Mouse (Mus musculus) hindbrain, embryonic 16.5 days (tissue): ENCODE results near the gene Crhr2. TPM values are rescaled to one million over a fixed set of nuclear protein-coding genes. Genes with fewer than 3 reads are reported as not detected.
A peak's percentile ranks its signal among the peaks of the same experiment; 100 is the strongest.

ENCODE experiments used
- ATAC-seq: fragments of 200-750 bp; cut with Nextera tagmentation; 2 replicates; pipeline ENCODE4 v1.8.0; 2017; ENCODE audit warnings: moderate TSS enrichment, moderate library complexity
- H3K27ac ChIP-seq: fragments of 300-500 bp; sonication (generic); 2 replicates; pipeline ENCODE4 v1.5.1; 2014; ENCODE audit warnings: low read depth, mild to moderate bottlenecking, control low read depth, low read length, moderate library complexity
- H3K27me3 ChIP-seq: fragments of 300-500 bp; sonication (generic); replicated peaks from 2 replicates; pipeline ENCODE4 v1.6.1; 2014; ENCODE audit warnings: low read length; ENCODE audit not compliant: control insufficient read depth, insufficient read depth
- H3K36me3 ChIP-seq: fragments of 300-500 bp; sonication (generic); 2 replicates; pipeline ENCODE4 v1.6.1; 2014; ENCODE audit warnings: mild to moderate bottlenecking, low read length, moderate library complexity, mixed read lengths; ENCODE audit not compliant: control insufficient read depth, insufficient read depth
- H3K4me1 ChIP-seq: fragments of 300-500 bp; sonication (generic); 2 replicates; pipeline ENCODE4 v1.6.1; 2014; ENCODE audit warnings: low read depth, low read length; ENCODE audit not compliant: control insufficient read depth, insufficient read depth
- H3K4me2 ChIP-seq: fragments of 300-500 bp; sonication (generic); 2 replicates; pipeline ENCODE4 v1.6.1; 2014; ENCODE audit warnings: mild to moderate bottlenecking, low read length, control low read depth, moderate library complexity
- H3K4me3 ChIP-seq: fragments of 300-500 bp; sonication (generic); 2 replicates; pipeline ENCODE4 v1.5.1; 2014; ENCODE audit warnings: mild to moderate bottlenecking, low read length, control low read depth, moderate library complexity
- H3K9ac ChIP-seq: fragments of 300-500 bp; sonication (generic); 2 replicates; pipeline ENCODE4 v1.6.1; 2014; ENCODE audit warnings: low read depth, mild to moderate bottlenecking, control low read depth, low read length, moderate library complexity
- H3K9me3 ChIP-seq: fragments of 300-500 bp; sonication (generic); 2 replicates; pipeline ENCODE4 v1.6.1; 2014; ENCODE audit warnings: mild to moderate bottlenecking, low read length, moderate library complexity; ENCODE audit not compliant: control insufficient read depth
- WGBS: fragments of 180-500 bp; shearing (Covaris S2); extraction: QIAGEN DNeasy Blood & Tissue Kit; methylation state at CpG from one replicate; pipeline ENCODE4 v1.1.7; 2014; 5-methylcytosine and 5-hydroxymethylcytosine counted together
- polyA plus RNA-seq: library from polyadenylated mRNA; unstranded; fragments of >200 nt; fragmentation: Nextera tagmentation; extraction: Ambion mirVana; gene quantifications from 2 replicates; pipeline ENCODE4 v1.2.1, GENCODE M21; 2015

Gene Crhr2
- polyA plus RNA-seq, 1 experiment from 2014 or later: 1.7 TPM

- ATAC-seq: no peak
- Histone ChIP-seq H3K4me2 (no peak overlapping the region), H3K36me3 (no peaks in the 10 kb centered on the region), H3K9ac (no peak overlapping the region), H3K4me1 (no peaks in the 10 kb centered on the region), H3K27me3 (no peaks in the 10 kb centered on the region), H3K4me3 (no peak overlapping the region), H3K9me3 (no peaks in the 10 kb centered on the region), H3K27ac (no peak overlapping the region)
- WGBS: 55% methylated on average over 5 of the region's 5 CpGs
These were observed 34.8 kb downstream of the Crhr2 start for GRCm38 (mm10) chr6:55098030-55098429.

DNA sequence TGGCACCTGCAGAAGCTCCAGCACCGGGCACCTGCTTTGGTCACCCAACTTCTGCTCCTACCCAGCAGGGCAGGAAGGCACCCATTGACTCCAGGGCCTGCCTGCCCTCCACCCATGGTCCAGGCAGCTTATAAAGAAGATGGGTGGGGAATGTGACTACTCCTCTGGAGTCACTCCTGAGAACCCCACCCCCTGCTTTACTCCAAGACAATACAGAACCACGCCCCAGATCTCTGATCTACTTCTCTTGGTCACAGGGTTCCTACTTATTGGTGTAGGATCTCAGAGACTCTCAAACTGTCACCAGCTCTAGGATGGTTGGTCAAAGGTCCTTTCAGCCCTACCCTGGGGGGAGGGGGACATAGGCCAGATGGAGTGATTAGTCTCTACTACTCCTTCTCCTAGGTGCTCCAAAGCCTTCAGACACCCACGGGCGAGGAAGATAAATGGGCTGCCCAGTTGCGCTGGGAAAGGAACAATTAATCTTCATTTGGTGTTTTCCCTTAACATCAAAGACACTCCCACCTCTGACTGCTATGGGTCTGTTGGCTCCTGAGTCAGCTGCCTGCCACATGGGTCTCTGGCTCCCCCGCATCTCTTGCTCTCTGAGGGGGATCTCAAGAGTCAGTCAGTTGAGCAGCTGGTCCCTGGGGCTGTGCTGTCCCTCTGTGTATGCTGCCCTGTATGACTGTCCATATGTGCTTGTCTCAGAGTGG, 39.2 kb downstream of the Crhr2 start:
- no peak overlapping the region for H3K9ac ChIP-seq
- no peak overlapping the region for H3K4me2 ChIP-seq
- H3K4me3 ChIP-seq: no peak overlapping the region
- H3K4me1 ChIP-seq: no peaks in the 10 kb centered on the region
- ATAC-seq: peak; percentile 69
- H3K9me3 ChIP-seq: no peaks in the 10 kb centered on the region
- 56% methylated on average over 6 of the region's 6 CpGs for WGBS
- H3K27me3 ChIP-seq: no peaks in the 10 kb centered on the region
- H3K27ac ChIP-seq: no peak overlapping the region
- no peaks in the 10 kb centered on the region for H3K36me3 ChIP-seq

DNA sequence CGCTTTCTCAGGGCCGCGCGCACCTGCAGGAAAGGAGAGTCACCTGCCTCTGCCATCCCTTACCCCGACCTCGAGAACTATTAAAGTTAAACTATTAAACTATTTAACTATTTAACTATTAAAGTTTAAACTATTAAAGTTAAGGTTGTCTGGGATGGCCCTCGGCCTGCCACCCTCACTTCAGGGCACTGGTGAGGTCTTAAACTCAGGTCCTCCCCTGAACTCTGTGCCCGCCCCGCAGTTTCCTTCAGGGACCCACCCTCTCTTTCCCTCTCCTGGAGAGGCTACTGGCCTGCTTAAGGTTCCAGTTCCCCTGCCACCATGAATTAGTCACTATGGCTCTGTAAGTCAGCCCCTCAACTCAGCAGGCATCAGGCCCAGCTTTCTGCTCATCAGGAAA, 41.4 kb downstream of the Crhr2 start:
- Histone ChIP-seq H3K4me2 (no peak overlapping the region), H3K36me3 (no peaks in the 10 kb centered on the region), H3K4me3 (no peak overlapping the region), H3K9me3 (no peaks in the 10 kb centered on the region), H3K27me3 (no peaks in the 10 kb centered on the region), H3K4me1 (no peaks in the 10 kb centered on the region), H3K9ac (no peak overlapping the region), H3K27ac (no peak overlapping the region)
- no peak for ATAC-seq
- WGBS: 93% methylated on average over 9 of the region's 9 CpGs

- no peaks in the 10 kb centered on the region for H3K27me3 ChIP-seq
- no peak overlapping the region for H3K9ac ChIP-seq
- ATAC-seq: no peak
- no peaks in the 10 kb centered on the region for H3K4me1 ChIP-seq
- H3K9me3 ChIP-seq: no peaks in the 10 kb centered on the region
- H3K4me3 ChIP-seq: no peak overlapping the region
- no peak overlapping the region for H3K4me2 ChIP-seq
- 39% methylated on average over 4 of the region's 4 CpGs for WGBS
- no peaks in the 10 kb centered on the region for H3K36me3 ChIP-seq
- no peak overlapping the region for H3K27ac ChIP-seq
These were observed 42.2 kb downstream of the Crhr2 start for GRCm38 (mm10) chr6:55090639-55091038.

GRCm38 (mm10) chr6:55087355-55087754, 45.5 kb downstream of the Crhr2 start:
- WGBS: 63% methylated on average over 4 of the region's 4 CpGs
- Histone ChIP-seq H3K4me3 (no peak overlapping the region), H3K9ac (no peak overlapping the region), H3K9me3 (no peaks in the 10 kb centered on the region), H3K4me1 (no peaks in the 10 kb centered on the region), H3K4me2 (no peak overlapping the region), H3K36me3 (no peaks in the 10 kb centered on the region), H3K27ac (no peak overlapping the region), H3K27me3 (no peaks in the 10 kb centered on the region)
- 0 out of 2 replicates have a peak, but pooled peaks have one; percentile 14 for ATAC-seq

DNA sequence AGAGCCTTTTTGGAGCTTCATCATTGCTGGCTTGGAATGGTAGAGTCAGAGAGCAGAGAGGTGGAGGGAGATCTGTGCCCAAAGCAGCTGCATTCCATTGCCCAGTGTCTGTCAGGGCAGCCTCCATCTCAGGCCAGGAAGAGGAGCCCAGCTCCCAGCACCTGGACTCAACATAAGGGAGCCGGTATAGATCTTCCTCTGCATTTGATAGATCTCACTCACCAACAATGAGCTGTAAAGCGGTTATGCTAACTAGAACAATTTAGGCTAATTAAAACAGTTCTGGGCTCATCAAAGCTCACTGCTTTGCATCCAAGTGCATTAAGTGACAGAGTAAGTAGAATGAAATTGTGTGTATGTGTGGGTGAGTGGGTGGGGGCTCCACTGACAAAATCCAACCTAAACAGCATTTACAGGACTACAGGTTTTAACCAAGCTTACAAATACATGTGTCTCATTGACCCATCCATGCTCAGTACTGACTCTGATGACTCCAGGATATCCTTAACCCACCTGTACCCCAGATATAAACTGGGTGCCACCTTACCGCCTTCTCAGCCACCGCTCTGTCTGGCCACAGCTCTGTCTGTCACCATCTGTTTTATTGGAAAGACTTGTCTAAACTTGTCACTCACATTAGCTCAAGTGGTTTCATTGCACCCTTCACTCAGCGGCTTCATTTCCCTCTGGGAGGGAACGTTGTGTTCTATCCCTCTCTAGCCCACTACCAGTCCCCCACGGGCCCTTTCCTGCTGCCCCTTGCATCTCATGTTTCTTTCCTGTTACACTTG, 50.4 kb downstream of the Crhr2 start:
- Histone ChIP-seq H3K9ac (no peak overlapping the region), H3K36me3 (peaks cover 22% of the 10 kb centered on the region), H3K4me3 (no peak overlapping the region), H3K4me2 (no peak overlapping the region), H3K27ac (no peak overlapping the region; the same call in 1 of the 2 replicates), H3K9me3 (no peaks in the 10 kb centered on the region), H3K4me1 (no peaks in the 10 kb centered on the region), H3K27me3 (no peaks in the 10 kb centered on the region)
- ATAC-seq: 0 out of 2 replicates have a peak, but pooled peaks have one; percentile 24
- 82% methylated on average over 7 of the region's 7 CpGs for WGBS

GRCm38 (mm10) chr6:55081379-55081778, 51.4 kb downstream of the Crhr2 start:
- 94% methylated on average over 3 of the region's 3 CpGs for WGBS
- Histone ChIP-seq H3K9me3 (no peaks in the 10 kb centered on the region), H3K4me3 (no peak overlapping the region), H3K4me1 (no peaks in the 10 kb centered on the region), H3K4me2 (no peak overlapping the region), H3K9ac (no peak overlapping the region), H3K27ac (no peak overlapping the region), H3K36me3 (peaks cover 22% of the 10 kb centered on the region), H3K27me3 (no peaks in the 10 kb centered on the region)
- ATAC-seq: no peak

DNA sequence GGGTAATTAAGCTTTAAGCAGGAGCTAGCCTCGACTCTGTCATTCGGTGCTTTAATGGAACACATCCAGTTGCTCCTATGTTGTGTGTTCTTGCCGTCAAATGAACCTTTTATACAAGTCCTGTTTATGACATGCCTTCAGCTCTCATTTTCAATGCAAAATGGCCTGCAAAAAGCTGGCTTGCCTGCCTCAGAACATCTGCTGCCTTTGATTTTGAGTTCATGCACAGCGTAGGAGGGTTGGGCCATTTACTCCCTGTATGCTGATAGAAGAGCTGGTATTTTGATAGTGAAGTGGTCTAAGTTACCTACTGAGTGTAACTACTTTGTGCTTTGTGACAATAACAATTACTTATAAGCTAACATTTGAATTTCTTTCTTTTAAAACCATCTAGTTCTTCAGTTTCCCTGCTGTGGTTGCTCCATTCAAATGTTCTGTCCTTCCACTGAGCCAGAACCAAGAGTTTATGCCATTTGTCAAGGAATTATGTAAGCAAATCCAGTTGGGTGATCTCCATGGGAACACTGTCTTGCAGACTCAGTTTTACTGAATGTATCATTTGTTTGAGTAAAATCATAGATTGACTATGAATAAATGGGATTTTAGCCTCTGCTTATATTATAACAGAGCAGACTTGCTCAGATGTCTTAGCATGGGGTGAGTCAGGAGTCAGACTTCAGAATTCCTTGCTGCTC, 56.1 kb downstream of the Crhr2 start:
- H3K4me3 ChIP-seq: no peak overlapping the region
- WGBS: 76% methylated on average over 4 of the region's 4 CpGs
- no peaks in the 10 kb centered on the region for H3K9me3 ChIP-seq

DNA sequence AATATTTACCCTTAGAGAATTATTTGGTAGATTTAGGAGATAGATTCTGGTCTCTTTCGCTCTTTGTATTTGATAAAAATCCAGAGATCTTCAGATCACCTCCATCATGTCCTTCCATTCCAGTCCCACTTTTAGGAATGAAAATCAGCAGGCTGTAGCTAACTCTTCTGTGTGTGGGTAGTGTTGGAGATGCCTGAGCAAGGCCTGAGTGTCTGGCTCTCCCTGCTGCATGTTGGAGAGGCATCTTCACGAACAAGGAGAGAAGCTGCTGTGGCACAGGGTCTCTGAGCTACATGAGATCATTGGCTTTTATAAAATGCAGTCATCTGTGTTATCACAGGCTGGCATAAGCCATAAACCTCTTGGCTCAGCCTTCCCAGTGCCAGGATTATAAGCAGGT, 66.9 kb downstream of the Crhr2 start:
- Histone ChIP-seq H3K4me2 (no peak overlapping the region), H3K4me3 (no peak overlapping the region), H3K36me3 (peaks cover 38% of the 10 kb centered on the region), H3K27ac (no peak overlapping the region), H3K27me3 (no peaks in the 10 kb centered on the region), H3K4me1 (no peaks in the 10 kb centered on the region), H3K9me3 (no peaks in the 10 kb centered on the region), H3K9ac (no peak overlapping the region)
- 95% methylated on average over 2 of the region's 2 CpGs for WGBS
- no peak for ATAC-seq

More for the DNA sequence above, 56.1 kb downstream of the Crhr2 start:
- Histone ChIP-seq H3K4me2 (no peak overlapping the region), H3K27ac (no peak overlapping the region), H3K9ac (no peak overlapping the region), H3K4me1 (no peaks in the 10 kb centered on the region), H3K36me3 (peaks cover 43% of the 10 kb centered on the region), H3K27me3 (no peaks in the 10 kb centered on the region)
- ATAC-seq: no peak
